Mouse (Mus musculus): ENCODE measurements at regions not wholly inside any gene's neighbourhood (a gene's known extent, or its start where the extent isn't known, plus 50 kb on each side); places are given as distances from the start of the nearest gene placed in this dataset.

- no peak for TF ChIP-seq CTCF (conservative IDR thresholded peaks at IDR 0.05 in 1 of 2, IDR thresholded peaks at IDR 0.05 in 1 of 2; ENCODE audit: low read depth in 2 of 2, low read length in 2 of 2)
- TF ChIP-seq USF1 (IDR thresholded peaks at IDR 0.05; ENCODE audit: low read depth, low read length), result no peak
- TF ChIP-seq POLR2A (IDR thresholded peaks at IDR 0.05; ENCODE audit: low read depth, low read length), result no peak
- TF ChIP-seq TCF12 (IDR thresholded peaks at IDR 0.05; ENCODE audit: low read depth, low read length), result no peak
- TF ChIP-seq NELFE (IDR thresholded peaks at IDR 0.05; ENCODE audit: low read depth, low read length), result no peak
Measured at GRCm38 (mm10) chr15:24405305-24405704, 1008.3 kb downstream of the Basp1 start.

Data from CH12.LX (cell line).